Mouse (Mus musculus) kidney, adult 2 months (tissue): ENCODE data around the gene Dnajb12. TPM values are rescaled to one million over a fixed set of nuclear protein-coding genes. Genes with fewer than 3 reads are reported as not detected.

Source experiments
- DNase-seq: peaks from one replicate; pipeline ENCODE4 v3.0.0; 2021
- H3K27ac ChIP-seq: fragments of 200-500 bp; 2 replicates; pipeline ENCODE4 v1.5.1; 2012; ENCODE audit warnings: low read depth, low read length, control low read depth, inconsistent platforms; ENCODE audit not compliant: insufficient read depth
- H3K27me3 ChIP-seq: fragments of 200-500 bp; replicated peaks from 2 replicates; pipeline ENCODE4 v1.6.1; 2012; ENCODE audit warnings: mild to moderate bottlenecking, moderate library complexity, low read length, inconsistent platforms; ENCODE audit not compliant: control insufficient read depth, insufficient read depth
- H3K36me3 ChIP-seq: fragments of 200-500 bp; 2 replicates; pipeline ENCODE4 v1.6.1; 2012; ENCODE audit warnings: mild to moderate bottlenecking, moderate library complexity, low read length, inconsistent platforms; ENCODE audit not compliant: control insufficient read depth, insufficient read depth
- H3K4me1 ChIP-seq: fragments of 200-500 bp; 2 replicates; pipeline ENCODE4 v1.6.1; 2011; ENCODE audit warnings: low read length; ENCODE audit not compliant: control insufficient read depth, insufficient read depth
- H3K4me3 ChIP-seq: fragments of 200-500 bp; 2 replicates; pipeline ENCODE4 v1.5.1; 2011; ENCODE audit warnings: mild to moderate bottlenecking, low read depth, low read length, control low read depth; ENCODE audit not compliant: insufficient read depth
- CTCF ChIP-seq: fragments of 200-500 bp; conservative IDR thresholded peaks from 2 replicates; pipeline ENCODE4 v1.5.1; 2011; ENCODE audit warnings: low read depth, mild to moderate bottlenecking, control low read depth, low read length, moderate library complexity, mixed read lengths; ENCODE audit not compliant: insufficient read depth, insufficient read length
- POLR2A ChIP-seq: fragments of 200-500 bp; IDR thresholded peaks from one replicate; pipeline ENCODE4 v1.6.1; 2011; ENCODE audit warnings: low read depth, low read length, control low read depth
- WGBS: fragments of 180-500 bp; shearing (Covaris S2); methylation state at CpG from one replicate; pipeline ENCODE4 v1.1.7; 2018; 5-methylcytosine and 5-hydroxymethylcytosine counted together
- polyA plus RNA-seq: library from polyadenylated mRNA; depleted of rRNA; stranded (reverse); fragments of >200 nt; gene quantifications from 2 replicates; pipeline ENCODE4 v1.2.3, GENCODE M21; 2012

Gene Dnajb12
- polyA plus RNA-seq, 1 experiment, result 85.8 TPM

DNA sequence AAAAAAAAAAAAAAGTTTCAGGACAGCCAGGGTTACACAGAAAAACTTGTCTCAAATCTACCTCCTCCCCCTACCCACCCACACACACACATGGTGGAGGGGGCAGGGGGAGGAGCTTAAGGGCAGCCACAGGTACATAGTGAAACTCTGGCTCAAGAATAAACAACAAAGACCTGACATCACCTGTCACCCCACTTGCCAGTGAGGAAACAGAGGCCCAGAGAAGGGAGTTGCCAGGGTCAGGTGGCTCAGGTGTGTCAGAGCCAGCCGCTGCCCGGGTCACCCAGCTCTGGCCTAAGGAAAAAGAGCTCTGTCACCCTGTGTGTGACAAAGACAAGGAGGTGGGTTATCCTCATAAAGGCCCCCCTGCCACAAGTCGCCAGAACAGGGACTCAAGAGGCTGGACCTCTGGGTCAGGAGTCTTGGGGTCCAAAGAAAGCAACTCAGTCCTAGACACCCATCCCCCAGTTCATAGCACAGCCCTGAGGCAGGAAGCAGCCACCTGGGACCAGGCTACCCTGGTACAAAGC lies 27.8 kb downstream of the Dnajb12 start:
- TF ChIP-seq CTCF (no peak), POLR2A (no peak)
- 68% methylated on average over 3 of the region's 3 CpGs for WGBS
- DNase-seq, result no peak
- Histone ChIP-seq H3K4me1 (peaks cover 3% of the 10 kb centered on the region), H3K27me3 (no peaks in the 10 kb centered on the region), H3K4me3 (no peak overlapping the region), H3K36me3 (no peaks in the 10 kb centered on the region), H3K27ac (0 out of 2 replicates have a peak overlapping the region, but pooled peaks have one; percentile 13)

DNA sequence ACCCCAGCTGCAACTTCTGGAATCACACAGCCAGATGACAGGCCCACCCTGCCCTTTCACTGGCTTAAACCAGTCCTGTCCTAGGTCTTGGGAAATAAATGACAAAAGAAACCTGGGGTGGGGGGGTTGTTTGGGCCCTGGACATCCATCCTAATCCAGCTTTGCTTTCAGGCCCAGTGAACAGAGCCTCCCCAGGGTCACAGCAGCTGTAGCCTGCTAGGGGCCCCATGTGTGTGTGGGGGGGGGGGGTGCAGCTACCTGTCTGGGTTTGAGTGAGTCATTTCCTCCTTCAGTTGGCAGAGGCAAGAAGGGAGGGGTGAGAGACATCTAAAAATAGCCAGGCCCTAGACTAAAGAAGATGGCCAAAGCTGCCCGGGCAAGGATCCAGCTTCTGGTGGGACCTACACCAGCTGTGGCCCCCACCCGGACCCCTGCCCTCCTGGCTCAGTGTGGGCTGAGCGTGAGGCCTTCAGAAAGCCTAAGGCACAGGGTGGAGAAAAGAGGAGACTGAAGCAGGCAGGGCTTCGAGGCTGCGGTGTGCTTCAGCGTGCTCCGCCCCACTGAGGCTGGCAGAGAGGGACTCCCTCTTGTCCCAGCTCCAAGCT lies 28.4 kb downstream of the Dnajb12 start:
- peak; percentile 57 for DNase-seq
- TF ChIP-seq POLR2A (no peak), CTCF (no peak)
- WGBS, result 32% methylated on average over 7 of the region's 7 CpGs

DNA sequence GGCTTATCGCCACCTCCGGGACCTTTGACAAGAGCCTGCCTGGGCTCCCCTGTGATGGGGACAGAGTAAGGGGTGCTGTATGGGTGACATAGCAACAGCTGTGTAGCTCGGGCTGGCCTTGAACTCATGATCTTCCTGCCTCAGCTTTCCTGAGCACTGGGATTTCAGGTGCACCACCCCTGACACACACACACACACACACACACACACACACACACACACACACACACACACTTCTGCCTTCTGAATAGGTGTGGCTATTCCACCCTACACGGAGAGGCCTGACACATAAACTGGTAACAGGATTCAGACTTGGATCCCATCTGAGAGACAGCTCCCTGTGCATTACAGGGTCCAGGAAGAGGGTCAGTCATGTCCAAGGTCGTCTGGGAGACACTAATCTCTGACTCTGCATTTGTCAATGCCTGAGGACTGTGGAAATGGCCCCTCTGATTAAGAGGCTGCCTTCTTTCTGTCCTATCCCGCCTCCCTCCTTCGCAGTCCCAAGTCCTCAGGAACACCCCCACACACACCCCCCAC lies 29.5 kb downstream of the Dnajb12 start:
- no peak for DNase-seq
- Histone ChIP-seq H3K36me3 (no peaks in the 10 kb centered on the region), H3K27ac (peak overlapping the region; percentile 60), H3K27me3 (no peaks in the 10 kb centered on the region), H3K4me1 (peaks cover 3% of the 10 kb centered on the region), H3K4me3 (no peak overlapping the region)
- TF ChIP-seq POLR2A, result no peak
- no peak for TF ChIP-seq CTCF
- WGBS, result 60% methylated on average over 7 of the region's 7 CpGs

More for the DNA sequence above, 28.4 kb downstream of the Dnajb12 start:
- H3K27me3 ChIP-seq, result no peaks in the 10 kb centered on the region
- H3K36me3 ChIP-seq, result no peaks in the 10 kb centered on the region
- peaks cover 3% of the 10 kb centered on the region for H3K4me1 ChIP-seq
- no peak overlapping the region for H3K4me3 ChIP-seq
- H3K27ac ChIP-seq, result peak overlapping the region; percentile 80; the same call in 1 of the 2 replicates

DNA sequence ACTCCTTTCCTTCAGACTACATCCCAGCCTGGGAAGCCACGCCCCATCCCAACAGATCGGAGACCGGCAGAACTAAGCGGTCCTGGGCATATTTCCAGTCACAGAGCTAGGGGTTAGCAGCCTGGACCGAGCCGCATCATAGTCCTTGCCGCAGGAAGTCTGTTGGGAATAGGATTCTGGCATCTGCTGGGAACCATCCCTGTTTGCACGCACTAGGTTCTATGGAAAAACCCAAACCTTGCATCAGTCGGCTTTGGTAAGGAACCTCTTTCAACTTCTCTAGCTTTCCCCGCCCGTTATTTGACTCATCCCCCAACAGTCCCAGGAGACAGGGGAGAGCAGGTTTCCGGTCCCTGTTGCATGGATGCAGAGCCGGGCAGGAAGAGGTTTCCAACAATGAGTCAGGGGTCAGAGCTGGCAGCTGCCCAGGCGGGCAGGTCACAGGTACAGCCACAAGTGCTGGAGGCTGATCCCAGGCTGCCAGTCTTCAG lies 30.0 kb downstream of the Dnajb12 start:
- peaks cover 3% of the 10 kb centered on the region for H3K4me1 ChIP-seq
- H3K36me3 ChIP-seq, result no peaks in the 10 kb centered on the region
- H3K27ac ChIP-seq, result peak overlapping the region; percentile 79
- H3K27me3 ChIP-seq, result no peaks in the 10 kb centered on the region
- TF ChIP-seq POLR2A (no peak), CTCF (no peak)
- DNase-seq, result peak; percentile 84
- WGBS, result 13% methylated on average over 14 of the region's 14 CpGs
- H3K4me3 ChIP-seq, result no peak overlapping the region

DNA sequence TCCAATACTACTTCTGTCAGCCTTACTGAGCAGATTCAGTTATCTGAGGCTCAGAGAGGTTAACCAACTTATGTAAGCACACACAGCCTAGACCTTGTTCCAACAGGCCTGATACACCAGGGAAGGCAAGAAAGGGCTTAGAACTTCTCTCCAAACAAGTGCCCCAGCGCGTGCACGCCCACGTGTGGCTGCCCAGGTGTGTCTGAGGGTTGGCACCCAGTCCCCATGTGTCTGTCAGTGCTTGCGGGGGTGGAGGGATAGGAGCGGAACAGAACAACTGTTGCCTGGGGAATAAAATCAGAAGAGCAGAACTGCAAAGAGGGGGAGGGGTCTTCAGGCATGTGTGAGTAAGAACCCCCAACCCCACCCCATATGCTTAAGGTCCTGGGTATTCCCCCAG lies 31.7 kb downstream of the Dnajb12 start:
- 31% methylated on average over 6 of the region's 6 CpGs for WGBS
- peaks cover 12% of the 10 kb centered on the region for H3K4me1 ChIP-seq
- DNase-seq, result no peak
- TF ChIP-seq POLR2A (no peak), CTCF (no peak)
- H3K4me3 ChIP-seq, result no peak overlapping the region
- no peaks in the 10 kb centered on the region for H3K27me3 ChIP-seq
- no peaks in the 10 kb centered on the region for H3K36me3 ChIP-seq
- H3K27ac ChIP-seq, result no peak overlapping the region

DNA sequence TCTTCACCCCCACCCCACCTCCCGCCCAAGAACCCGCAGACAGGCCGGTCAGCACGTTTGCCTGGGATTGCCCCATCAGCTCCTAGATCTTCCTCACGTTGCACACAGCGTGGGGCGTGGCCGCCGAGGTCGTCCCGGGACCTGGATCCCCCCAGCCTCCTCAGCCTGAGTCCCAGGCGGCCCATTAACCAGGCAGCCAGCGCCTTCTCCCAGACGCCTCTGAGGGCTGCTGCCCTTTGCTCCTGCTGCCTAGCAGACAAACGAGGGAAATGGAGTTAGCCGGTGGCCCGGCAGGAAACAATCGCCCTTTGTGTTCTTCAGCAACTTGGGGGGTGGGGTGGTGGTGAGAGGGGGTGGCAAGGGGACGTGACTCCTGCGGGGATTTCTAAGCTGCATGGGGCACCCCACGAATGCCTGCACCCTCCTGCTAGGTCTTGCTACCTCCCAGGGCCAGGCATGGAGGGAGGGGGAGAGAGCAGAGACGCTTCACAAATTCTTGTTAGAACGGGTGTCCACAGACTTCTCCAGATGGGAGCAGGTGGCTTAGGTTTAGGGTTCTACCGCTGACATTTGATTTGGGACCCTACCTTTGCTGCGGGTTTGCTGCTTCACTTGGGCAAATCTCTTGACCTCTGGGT lies 32.3 kb downstream of the Dnajb12 start:
- Histone ChIP-seq H3K4me1 (peaks cover 13% of the 10 kb centered on the region), H3K27me3 (no peaks in the 10 kb centered on the region), H3K27ac (no peak overlapping the region), H3K36me3 (no peaks in the 10 kb centered on the region), H3K4me3 (no peak overlapping the region)
- peak; percentile 77 for DNase-seq
- WGBS, result 7% methylated on average over 25 of the region's 25 CpGs
- TF ChIP-seq POLR2A (no peak), CTCF (no peak)
